Mouse (Mus musculus) liver, postnatal 0 days (tissue): ENCODE results near the gene Prdm10.

Source experiments
- CTCF ChIP-seq: sonication (generic); IDR thresholded peaks from 2 replicates; pipeline ENCODE4 v1.5.1; 2016; ENCODE audit warnings: antibody characterized with exemption, low read depth
- EP300 ChIP-seq: IDR thresholded peaks from 2 replicates; pipeline ENCODE4 v1.6.1; 2016; ENCODE audit warnings: antibody characterized with exemption, low read depth, mild to moderate bottlenecking

GRCm38 (mm10) chr9:31363698-31364609 lies 83.6 kb downstream of the Prdm10 start:
- no peak for TF ChIP-seq CTCF
- TF ChIP-seq EP300: no peak
